ENCODE assay signal across 27 mouse cellular contexts in genomic region chr7:94123781-94124180, GRCm38 (mm10).
"Had no signal": no experiment of that assay in that cellular context is flagged by ENCODE, and none has a peak within 500 bp of the region (broad histone marks: within the 10 kb centered on the region; RNA-seq: fewer than 3 reads in every experiment).

No protein-coding gene starts in this region.

- H3K9ac ChIP-seq: heart, embryonic 13.5 days; heart, embryonic 15.5 days; hindbrain, embryonic 13.5 days; hindbrain, embryonic 15.5 days; kidney, embryonic 15.5 days; limb, embryonic 13.5 days; limb, embryonic 15.5 days; liver, embryonic 12.5 days; liver, embryonic 14.5 days had no signal

- H3K4me3 ChIP-seq: heart, adult 2 months; heart, embryonic 13.5 days; heart, embryonic 15.5 days; hindbrain, embryonic 13.5 days; hindbrain, embryonic 15.5 days; kidney, embryonic 15.5 days; layer of hippocampus, adult 2 months; limb, embryonic 13.5 days; limb, embryonic 15.5 days; liver, embryonic 12.5 days had no signal

- H3K36me3 ChIP-seq: heart, embryonic 13.5 days; heart, embryonic 15.5 days; hindbrain, embryonic 13.5 days; hindbrain, embryonic 15.5 days; kidney, embryonic 15.5 days; limb, embryonic 13.5 days; limb, embryonic 15.5 days; liver, embryonic 12.5 days had no signal

- H3K27me3 ChIP-seq: heart, embryonic 13.5 days; heart, embryonic 15.5 days; hindbrain, embryonic 13.5 days; hindbrain, embryonic 15.5 days; kidney, embryonic 15.5 days; limb, embryonic 13.5 days; limb, embryonic 15.5 days; liver, embryonic 12.5 days had no signal

- H3K4me2 ChIP-seq: heart, embryonic 11.5 days; heart, embryonic 13.5 days; heart, embryonic 15.5 days; hindbrain, embryonic 13.5 days; hindbrain, embryonic 15.5 days; kidney, embryonic 15.5 days; limb, embryonic 13.5 days; limb, embryonic 15.5 days; liver, embryonic 12.5 days had no signal

- H3K4me1 ChIP-seq: heart, embryonic 13.5 days; heart, embryonic 15.5 days; hindbrain, embryonic 13.5 days; hindbrain, embryonic 15.5 days; kidney, embryonic 15.5 days; limb, embryonic 13.5 days; limb, embryonic 15.5 days; liver, embryonic 12.5 days had no signal

- ATAC-seq: hindbrain, postnatal 0 days; intestine, embryonic 16.5 days; liver, embryonic 12.5 days had no signal

- H3K27ac ChIP-seq: heart, adult 2 months; heart, embryonic 13.5 days; heart, embryonic 15.5 days; hindbrain, embryonic 13.5 days; hindbrain, embryonic 15.5 days; hindbrain, postnatal 0 days; kidney, embryonic 15.5 days; kidney, postnatal 0 days; layer of hippocampus, adult 2 months; limb, embryonic 13.5 days; limb, embryonic 15.5 days; liver, embryonic 12.5 days; liver, embryonic 14.5 days had no signal

- DNase-seq: gastrocnemius, postnatal 14 days; gastrocnemius, postnatal 36 days; heart, adult 11 months; heart, adult 2 months; heart, postnatal 14 days; heart, postnatal 36 days; kidney, adult 11 months; kidney, adult 2 months; kidney, adult 9 months; kidney, postnatal 14 days; kidney, postnatal 36 days; left cerebral cortex, postnatal 4 days; lung, adult 18-20 months had no signal

- H3K9me3 ChIP-seq: heart, embryonic 13.5 days; heart, embryonic 15.5 days; hindbrain, embryonic 13.5 days; hindbrain, embryonic 15.5 days; kidney, embryonic 15.5 days; limb, embryonic 13.5 days; limb, embryonic 15.5 days; liver, embryonic 12.5 days had no signal
